Mouse (Mus musculus) bone marrow macrophage, adult 2 months (primary cell): Measurements from ENCODE around the gene Btbd9.

Experiments used
- CTCF ChIP-seq: IDR thresholded peaks from 2 replicates; pipeline ENCODE4 v1.5.1; 2012; ENCODE audit warnings: low read depth, mild to moderate bottlenecking, low read length, moderate library complexity
- POLR2A ChIP-seq: IDR thresholded peaks from 2 replicates; pipeline ENCODE4 v1.6.1; 2012; ENCODE audit warnings: mild to moderate bottlenecking, low read depth, low read length, borderline replicate concordance

DNA sequence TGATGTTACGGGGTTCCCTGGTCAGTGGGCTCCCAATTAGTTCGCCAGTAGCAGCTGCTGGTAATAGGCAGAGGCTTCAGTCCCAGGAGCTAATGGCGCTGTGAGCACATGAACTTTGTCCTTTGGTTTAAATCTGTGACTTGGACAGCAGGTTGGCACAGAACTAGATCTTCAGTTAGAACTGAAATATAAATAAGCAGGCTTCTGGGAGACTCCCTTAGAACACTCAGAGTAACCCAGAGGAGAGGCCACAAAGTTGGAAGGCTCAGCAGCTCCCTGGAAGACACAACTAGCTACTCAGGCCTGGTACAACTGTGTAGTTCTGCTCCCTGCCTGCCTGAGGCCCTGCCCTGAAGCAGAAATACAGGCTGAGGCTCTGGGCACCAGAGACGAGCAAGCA is 313.8 kb downstream of the Btbd9 start:
- TF ChIP-seq POLR2A = no peak
- no peak for TF ChIP-seq CTCF
